Mouse (Mus musculus) cerebellum, adult 11-12 months (tissue): ENCODE results near the gene Cfap61.

ENCODE experiments used
- DNase-seq: peaks from one replicate; pipeline ENCODE4 v3.0.0; 2022

Cfap61 gene

GRCm38 (mm10) chr2:146015341-146016186 lies 81.0 kb downstream of the Cfap61 start:
- no peak for DNase-seq

DNA sequence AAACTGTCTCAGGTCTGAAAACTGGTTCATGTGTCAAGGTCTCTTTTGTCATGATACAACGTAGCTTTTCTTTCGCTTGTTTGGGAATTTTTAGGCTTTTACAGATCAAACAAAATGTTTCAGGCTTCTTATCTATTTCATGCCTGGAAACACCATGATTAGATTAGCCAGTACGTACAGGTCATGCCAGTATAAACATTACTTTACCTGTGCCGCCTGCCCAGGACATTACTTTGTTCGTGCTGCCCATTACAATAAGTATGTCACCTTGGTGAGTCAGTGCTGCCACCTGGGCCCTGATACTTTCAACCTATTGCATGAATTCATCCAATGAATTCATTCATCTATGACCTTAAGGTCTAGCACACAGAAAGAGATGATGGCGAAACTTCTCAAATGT lies 88.3 kb downstream of the Cfap61 start:
- DNase-seq, result no peak

DNA sequence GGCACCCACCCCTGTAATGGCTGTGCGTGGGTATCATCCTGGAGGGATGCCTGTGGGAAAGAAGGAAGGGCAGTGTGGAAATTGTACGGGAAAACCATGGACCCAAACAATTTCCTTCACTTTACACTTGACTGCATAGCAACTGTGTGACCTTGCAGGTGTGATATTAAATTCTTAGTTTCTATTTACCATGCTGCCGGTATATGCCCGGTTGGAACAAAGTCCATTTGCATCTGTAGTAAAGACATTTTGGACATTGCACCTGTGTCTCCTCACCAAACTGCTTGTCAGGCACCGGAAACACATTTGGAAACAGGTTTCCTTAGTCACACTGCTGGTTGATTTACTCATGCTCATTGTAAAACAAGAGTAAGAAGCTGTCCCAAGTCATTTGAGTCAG lies 109.1 kb downstream of the Cfap61 start:
- DNase-seq, result no peak

GRCm38 (mm10) chr2:146044926-146045890 lies 110.6 kb downstream of the Cfap61 start:
- DNase-seq, result peak; percentile 85

DNA sequence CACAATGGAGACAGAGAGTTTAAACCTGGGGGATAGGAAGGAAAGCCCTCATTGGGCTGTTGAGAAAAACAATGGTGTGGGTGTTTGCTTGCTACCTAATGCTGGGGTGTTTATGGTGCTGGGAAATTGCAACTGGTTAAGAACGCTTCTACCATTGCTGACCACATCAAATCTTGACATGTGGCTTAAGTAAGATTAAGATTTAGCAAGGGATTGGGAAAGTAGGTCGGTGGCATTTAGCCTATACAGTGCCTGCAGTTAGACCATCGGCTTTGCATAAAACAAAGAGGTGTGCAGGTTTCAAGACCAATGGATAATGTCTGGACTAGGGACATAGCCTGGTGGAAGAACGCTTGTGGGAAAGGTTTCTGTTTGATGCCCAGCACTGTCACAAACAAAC lies 113.1 kb downstream of the Cfap61 start:
- no peak for DNase-seq

DNA sequence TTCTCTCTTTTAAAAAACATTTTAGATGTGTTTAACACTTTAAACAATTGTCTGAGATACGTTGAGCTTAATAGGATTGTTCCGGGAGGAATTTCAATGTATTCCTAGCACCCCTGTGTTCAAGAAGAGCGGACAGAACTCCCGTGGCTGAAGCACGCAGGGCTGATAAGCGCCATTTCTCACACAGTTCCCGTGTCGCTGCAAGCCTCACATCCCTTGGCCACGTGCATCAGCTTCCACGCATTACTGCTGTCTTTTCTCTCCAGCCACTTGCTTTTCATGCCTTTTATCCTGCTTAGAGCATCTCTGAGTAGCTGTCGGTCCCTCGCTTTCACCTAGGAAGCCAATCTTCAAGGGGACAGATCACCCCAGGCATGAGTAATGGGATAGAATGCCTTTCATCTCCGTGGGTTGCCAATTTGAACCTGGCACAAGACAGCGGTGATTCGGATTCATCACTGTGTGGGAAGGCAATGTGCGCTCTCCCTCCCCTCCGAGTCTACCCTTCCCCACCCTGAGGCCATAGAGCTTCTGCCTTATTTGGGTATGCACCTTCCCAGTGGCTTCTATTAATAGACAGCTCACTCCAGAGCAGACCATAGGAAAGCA lies 113.7 kb downstream of the Cfap61 start:
- DNase-seq, result no peak

GRCm38 (mm10) chr2:146049339-146049738 lies 114.8 kb downstream of the Cfap61 start:
- DNase-seq, result no peak

- DNase-seq, result no peak
Measured at GRCm38 (mm10) chr2:146050069-146050468, 115.5 kb downstream of the Cfap61 start.

GRCm38 (mm10) chr2:146051334-146051733 lies 116.8 kb downstream of the Cfap61 start:
- DNase-seq, result no peak

GRCm38 (mm10) chr2:146057123-146057522 lies 122.5 kb downstream of the Cfap61 start:
- no peak for DNase-seq

DNA sequence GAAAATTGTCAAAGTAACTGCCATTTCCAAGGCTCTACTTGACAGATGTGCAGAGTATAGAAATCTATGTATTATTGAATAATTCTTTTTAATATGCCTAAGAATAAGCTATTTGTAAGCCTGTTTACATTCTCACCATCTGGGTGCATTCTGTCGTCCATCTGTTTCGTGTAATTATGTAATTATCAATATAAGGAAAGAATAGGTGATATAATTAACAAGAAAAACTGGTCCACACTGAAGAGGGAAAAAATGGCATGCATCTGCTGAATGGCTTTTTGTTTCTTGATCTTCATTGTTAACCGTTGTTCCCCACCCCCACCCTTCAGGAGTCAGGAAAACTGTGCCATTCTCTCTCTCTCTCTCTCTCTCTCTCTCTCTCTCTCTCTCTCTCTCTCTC lies 124.2 kb downstream of the Cfap61 start:
- DNase-seq, result no peak

DNA sequence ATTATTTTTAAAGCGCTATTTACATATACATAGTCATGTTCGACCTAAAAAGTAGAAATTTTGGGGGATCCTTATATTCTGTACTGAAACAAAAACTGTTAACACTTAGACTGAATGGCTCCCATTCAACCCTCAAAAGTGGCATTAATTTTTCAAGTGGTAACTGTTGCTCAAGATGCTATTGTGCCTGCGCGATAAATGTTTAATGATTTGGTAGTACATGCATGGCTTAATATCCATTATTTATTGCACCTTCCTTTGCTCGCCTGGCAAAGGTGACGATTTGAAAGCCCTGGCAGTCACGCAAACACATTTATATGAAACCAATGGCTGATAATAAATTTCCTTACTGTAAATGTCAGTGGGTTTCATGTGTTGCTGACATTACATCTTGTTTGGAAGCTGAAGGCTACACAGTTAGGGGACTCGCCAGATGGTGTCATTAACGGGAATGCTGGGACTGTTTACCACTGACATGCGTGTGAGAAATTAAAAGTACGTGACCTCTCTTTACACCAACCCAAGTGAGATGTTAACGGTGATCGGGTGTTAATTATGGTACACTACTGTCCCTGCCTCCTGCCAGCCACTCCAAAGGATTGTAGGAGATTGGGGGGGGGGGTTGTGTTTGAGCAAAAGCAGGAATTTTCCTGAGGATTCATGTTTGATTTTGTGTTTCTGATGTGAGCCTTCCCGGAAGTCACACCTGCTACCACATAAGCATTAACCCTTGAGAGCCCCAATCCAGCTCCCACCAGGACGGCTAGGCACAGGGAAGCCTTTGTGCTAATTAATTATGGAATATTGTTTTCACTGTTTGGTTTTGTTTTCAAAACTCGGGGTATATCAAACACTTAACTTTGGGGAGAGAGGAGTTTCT lies 127.1 kb downstream of the Cfap61 start:
- DNase-seq, result no peak

- no peak for DNase-seq
Measured at GRCm38 (mm10) chr2:146062330-146063092, 127.9 kb downstream of the Cfap61 start.

GRCm38 (mm10) chr2:146063093-146064074 lies 128.8 kb downstream of the Cfap61 start:
- no peak for DNase-seq

DNA sequence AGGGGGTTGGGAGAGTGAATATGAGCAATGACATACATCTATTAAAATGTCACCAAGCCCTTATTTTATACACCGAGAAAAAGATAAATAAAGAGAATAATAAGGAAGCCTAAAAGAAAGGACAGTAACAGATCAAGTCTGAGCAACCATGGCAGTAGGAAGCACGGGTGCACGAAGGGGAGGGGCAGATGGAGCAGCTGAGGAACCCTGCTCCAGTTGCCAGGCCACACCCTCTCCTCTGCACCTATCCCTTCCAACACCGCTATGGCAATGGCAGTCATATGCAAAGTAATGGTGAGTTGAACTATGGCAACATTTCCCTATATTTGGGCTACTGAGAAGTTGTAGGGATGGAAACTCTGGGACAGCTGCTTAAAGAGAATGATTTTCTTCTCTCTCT lies 132.8 kb downstream of the Cfap61 start:
- no peak for DNase-seq

DNA sequence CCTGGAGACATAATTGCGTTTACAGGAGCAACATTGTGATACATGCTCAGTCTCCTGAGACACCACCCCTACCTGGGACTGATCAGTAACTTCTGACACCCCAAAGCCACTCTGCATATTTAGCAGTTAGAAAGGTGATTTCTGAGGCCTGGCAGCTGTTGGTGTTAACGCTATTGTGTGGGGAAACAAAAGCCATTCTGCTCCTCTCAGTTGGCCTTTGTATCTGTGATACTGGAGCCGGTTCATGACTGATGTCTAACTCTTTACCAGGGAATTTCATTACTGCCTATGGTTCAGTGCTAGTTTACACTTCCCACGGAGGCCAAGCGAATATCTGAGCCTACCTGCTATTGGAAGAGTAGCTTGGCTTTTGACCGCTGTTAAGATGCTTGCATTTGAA lies 138.7 kb downstream of the Cfap61 start:
- no peak for DNase-seq

- no peak for DNase-seq
Measured at GRCm38 (mm10) chr2:146077117-146077516, 142.5 kb downstream of the Cfap61 start.

GRCm38 (mm10) chr2:146080282-146080681 lies 145.7 kb downstream of the Cfap61 start:
- DNase-seq, result no peak

- DNase-seq, result no peak
Measured at GRCm38 (mm10) chr2:146083326-146083871, 148.8 kb downstream of the Cfap61 start.

- DNase-seq, result no peak
Measured at GRCm38 (mm10) chr2:146087411-146087810, 152.8 kb downstream of the Cfap61 start.
